Mouse (Mus musculus): ENCODE results near the gene Klhl22.

GRCm38 (mm10) chr16:17779692-17780091, 20.3 kb downstream of the Klhl22 start:
- TF ChIP-seq CTCF (IDR thresholded peaks at IDR 0.05) (no peak), POLR2A (IDR thresholded peaks at IDR 0.05; ENCODE audit: insufficient read depth, low read depth, low read length) (no peak), EP300 (IDR thresholded peaks at IDR 0.05; ENCODE audit: insufficient read depth, low read depth, low read length) (no peak)
